Mouse (Mus musculus) cerebellum, adult 11 months (tissue): ENCODE data around the gene Ciart.
"Not testable (repeated sequence)": the region's sequence is repeated elsewhere in the genome, so short reads cannot be mapped to it uniquely, and the experiment has no call there.

Source experiments
- DNase-seq: peaks from one replicate; pipeline ENCODE4 v3.0.0; 2022

Ciart gene

GRCm38 (mm10) chr3:95881979-95882815 is at the start of gene Ciart:
Gene Ciart (minus strand): TSS chr3:95882251.
- DNase-seq, result peak; percentile 95

- DNase-seq, result no peak
Measured at GRCm38 (mm10) chr3:95931471-95931870, 49.4 kb upstream of the Ciart start.

- no peak for DNase-seq
Measured at GRCm38 (mm10) chr3:95930471-95930789, 48.4 kb upstream of the Ciart start.

GRCm38 (mm10) chr3:95929581-95930470 is 47.8 kb upstream of the Ciart start:
- peak; percentile 36 for DNase-seq

- peak; percentile 97 for DNase-seq
Measured at GRCm38 (mm10) chr3:95928658-95929503, 46.8 kb upstream of the Ciart start, which contains the start of gene Anp32e. Gene Anp32e (plus strand): TSS chr3:95929246.

GRCm38 (mm10) chr3:95928261-95928657 is 46.2 kb upstream of the Ciart start:
- DNase-seq, result no peak

GRCm38 (mm10) chr3:95925087-95925486 is 43.0 kb upstream of the Ciart start:
- no peak for DNase-seq

GRCm38 (mm10) chr3:95924185-95924584 is 42.1 kb upstream of the Ciart start:
- DNase-seq, result no peak

GRCm38 (mm10) chr3:95923429-95923828 is 41.4 kb upstream of the Ciart start:
- DNase-seq, result not testable (repeated sequence)

GRCm38 (mm10) chr3:95920532-95920931 is 38.5 kb upstream of the Ciart start:
- DNase-seq, result not testable (repeated sequence)

GRCm38 (mm10) chr3:95916760-95917159 is 34.7 kb upstream of the Ciart start:
- no peak for DNase-seq

GRCm38 (mm10) chr3:95914706-95915105 is 32.7 kb upstream of the Ciart start:
- DNase-seq, result no peak

GRCm38 (mm10) chr3:95907613-95908012 is 25.6 kb upstream of the Ciart start:
- DNase-seq, result no peak

- no peak for DNase-seq
Measured at GRCm38 (mm10) chr3:95906860-95907259, 24.8 kb upstream of the Ciart start.

GRCm38 (mm10) chr3:95905940-95906492 is 24.0 kb upstream of the Ciart start:
- peak; percentile 34 for DNase-seq

GRCm38 (mm10) chr3:95905146-95905939 is 23.3 kb upstream of the Ciart start:
- DNase-seq, result peak; percentile 39

- DNase-seq, result no peak
Measured at GRCm38 (mm10) chr3:95904568-95904967, 22.5 kb upstream of the Ciart start, which contains the start of gene Car14. Gene Car14 (minus strand): TSS chr3:95904691.

GRCm38 (mm10) chr3:95903753-95904502 is 21.9 kb upstream of the Ciart start:
- DNase-seq, result no peak

GRCm38 (mm10) chr3:95902643-95903042 is 20.6 kb upstream of the Ciart start:
- DNase-seq, result no peak

GRCm38 (mm10) chr3:95902373-95902625 is 20.2 kb upstream of the Ciart start:
- no peak for DNase-seq
